Mouse (Mus musculus): ENCODE data around the gene Fam122b.

DNA sequence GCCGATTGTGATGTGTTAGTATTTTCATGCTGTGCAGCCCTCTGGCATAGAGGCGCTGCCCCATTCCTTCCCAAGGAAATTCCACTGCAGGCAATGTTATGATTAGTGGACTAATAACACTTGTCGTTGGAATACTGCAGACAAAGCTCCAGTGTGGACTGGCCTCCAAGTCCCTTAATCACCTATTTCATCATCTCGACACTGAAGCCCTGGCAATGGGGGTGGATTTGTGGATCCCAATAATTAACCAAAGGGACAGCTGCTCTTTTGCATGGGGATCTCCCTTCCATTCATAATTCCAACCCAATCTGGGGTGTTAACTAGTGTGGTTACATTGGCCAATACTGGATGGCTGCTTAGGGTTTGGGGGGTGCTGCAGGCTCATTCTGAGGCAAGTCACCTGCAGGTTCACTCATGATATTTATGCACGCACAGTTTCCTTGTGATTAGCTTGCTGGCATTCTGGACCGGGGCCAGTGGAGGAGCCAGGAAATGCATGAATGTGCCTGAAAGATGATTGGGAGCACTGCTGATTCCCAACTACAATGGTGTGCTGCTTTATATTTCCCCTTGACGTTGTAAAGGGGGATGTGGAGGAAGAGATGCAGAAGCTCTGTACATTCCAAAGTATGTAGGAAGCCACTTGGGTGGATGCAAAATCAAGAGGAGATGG is 54.9 kb downstream of the Fam122b start:
- TF ChIP-seq CTCF (IDR thresholded peaks at IDR 0.05; ENCODE audit: extremely low read depth, insufficient read length, insufficient replicate concordance, low read depth, low read length) (no peak), POLR2A (IDR thresholded peaks at IDR 0.05; ENCODE audit: low read depth, low read length) (no peak)

Data from small intestine, adult 2 months (tissue).